Mouse (Mus musculus) c-Kit-positive CD71-negative TER-119-negative erythroid progenitor cells, embryonic 14.5 days (primary cell): Measurements from ENCODE around the gene Tmem69.

Experiments used
- DNase-seq: peaks from one replicate; pipeline ENCODE4 v3.0.0-alpha.2; 2013; ENCODE audit warnings: low read depth

Tmem69 gene

GRCm38 (mm10) chr4:116555413-116556300 is at the start of gene Tmem69:
Gene Tmem69, minus strand, starts transcription at chr4:116555936.
- DNase-seq = peak; percentile 78

GRCm38 (mm10) chr4:116596978-116597881 is 41.5 kb upstream of the Tmem69 start:
- DNase-seq = peak; percentile 82

- DNase-seq = no peak
Observed at GRCm38 (mm10) chr4:116596379-116596778, 40.6 kb upstream of the Tmem69 start, which contains the start of gene Ccdc17. Gene Ccdc17, plus strand, starts transcription at chr4:116596654.

- no peak for DNase-seq
Observed at GRCm38 (mm10) chr4:116595793-116596192, 40.1 kb upstream of the Tmem69 start.

- DNase-seq = no peak
Observed at GRCm38 (mm10) chr4:116558151-116558882, 2.6 kb upstream of the Tmem69 start.

- DNase-seq = peak; percentile 88
Observed at GRCm38 (mm10) chr4:116557306-116558121, 1.8 kb upstream of the Tmem69 start, which contains the start of gene Gpbp1l1. Gene Gpbp1l1, plus strand, starts transcription at chr4:116557658.

- peak; percentile 88 for DNase-seq
Observed at GRCm38 (mm10) chr4:116556561-116557305, 997 bp upstream of the Tmem69 start.

GRCm38 (mm10) chr4:116553035-116553434 is 2.7 kb downstream of the Tmem69 start:
- no peak for DNase-seq

- DNase-seq = no peak
Observed at GRCm38 (mm10) chr4:116550432-116550831, 5.3 kb downstream of the Tmem69 start.

- DNase-seq = no peak
Observed at GRCm38 (mm10) chr4:116537737-116538136, 18.0 kb downstream of the Tmem69 start.

- DNase-seq = no peak
Observed at GRCm38 (mm10) chr4:116536351-116536750, 19.4 kb downstream of the Tmem69 start.

GRCm38 (mm10) chr4:116531109-116531508 is 24.6 kb downstream of the Tmem69 start:
- no peak for DNase-seq

GRCm38 (mm10) chr4:116507425-116508218 is 48.1 kb downstream of the Tmem69 start, which contains the start of gene Ipp:
Gene Ipp, plus strand, starts transcription at chr4:116507549.
- DNase-seq = peak; percentile 90

GRCm38 (mm10) chr4:116506886-116507424 is 48.8 kb downstream of the Tmem69 start:
- no peak for DNase-seq
